Mouse (Mus musculus) liver, postnatal 0 days (tissue): Measurements from ENCODE around the gene Rnf207. TPM values are rescaled to one million over a fixed set of nuclear protein-coding genes. Genes with fewer than 3 reads are reported as not detected.

Source experiments
- ATAC-seq: fragments of 200-750 bp; cut with Nextera tagmentation; 2 replicates; pipeline ENCODE4 v1.8.0; 2017; ENCODE audit warnings: mild to moderate bottlenecking, moderate library complexity
- DNase-seq: peaks from one replicate; pipeline ENCODE4 v3.0.0-alpha.2; 2016
- H3K27ac ChIP-seq: fragments of 300-500 bp; sonication (generic); 2 replicates; pipeline ENCODE4 v1.5.1; 2014; ENCODE audit warnings: antibody characterized with exemption, moderate library complexity, mild to moderate bottlenecking, low read depth
- H3K27me3 ChIP-seq: fragments of 300-500 bp; sonication (generic); 2 replicates; pipeline ENCODE4 v1.6.1; 2014; ENCODE audit warnings: low read length, control low read depth, mixed read lengths; ENCODE audit not compliant: insufficient read depth
- H3K36me3 ChIP-seq: fragments of 300-500 bp; sonication (generic); replicated peaks from 2 replicates; pipeline ENCODE4 v1.6.1; 2014; ENCODE audit warnings: mild to moderate bottlenecking, control low read depth, low read length, moderate library complexity, mixed read lengths; ENCODE audit not compliant: insufficient read depth
- H3K4me1 ChIP-seq: fragments of 300-500 bp; sonication (generic); 2 replicates; pipeline ENCODE4 v1.6.1; 2014; ENCODE audit warnings: antibody characterized with exemption, mild to moderate bottlenecking, control low read depth; ENCODE audit not compliant: insufficient read depth
- H3K4me2 ChIP-seq: fragments of 300-500 bp; sonication (generic); 2 replicates; pipeline ENCODE4 v1.6.1; 2014; ENCODE audit warnings: low read depth, mild to moderate bottlenecking, low read length, moderate library complexity, mixed read lengths
- H3K4me3 ChIP-seq: fragments of 300-500 bp; sonication (generic); 2 replicates; pipeline ENCODE4 v1.5.1; 2014; ENCODE audit warnings: low read depth, low read length
- H3K9ac ChIP-seq: fragments of 300-500 bp; sonication (generic); replicated peaks from 2 replicates; pipeline ENCODE4 v1.6.1; 2014; ENCODE audit warnings: mild to moderate bottlenecking, moderate library complexity
- H3K9me3 ChIP-seq: fragments of 300-500 bp; sonication (generic); 2 replicates; pipeline ENCODE4 v1.6.1; 2016; ENCODE audit warnings: mild to moderate bottlenecking, control low read depth, low read length, mixed read lengths
- CTCF ChIP-seq: sonication (generic); IDR thresholded peaks from 2 replicates; pipeline ENCODE4 v1.5.1; 2016; ENCODE audit warnings: antibody characterized with exemption, low read depth
- EP300 ChIP-seq: IDR thresholded peaks from 2 replicates; pipeline ENCODE4 v1.6.1; 2016; ENCODE audit warnings: antibody characterized with exemption, low read depth, mild to moderate bottlenecking
- WGBS: fragments of 180-500 bp; shearing (Covaris S2); extraction: QIAGEN DNeasy Blood & Tissue Kit; methylation state at CpG from one replicate; pipeline ENCODE4 v1.1.7; 2014; ENCODE audit not compliant: insufficient replicate concordance; 5-methylcytosine and 5-hydroxymethylcytosine counted together
- polyA plus RNA-seq: library from polyadenylated mRNA; unstranded; fragments of >200 nt; fragmentation: Nextera tagmentation; extraction: Ambion mirVana; gene quantifications from 2 replicates; pipeline ENCODE4 v1.2.1, GENCODE M21; 2015

Rnf207 gene
- polyA plus RNA-seq, 1 experiment from 2014 or later: 0.13 TPM

GRCm38 (mm10) chr4:152277916-152278315 is 40.9 kb downstream of the Rnf207 start:
- no peak overlapping the region for H3K9ac ChIP-seq
- no peak overlapping the region for H3K27ac ChIP-seq
- no peak for DNase-seq
- H3K36me3 ChIP-seq: no peaks in the 10 kb centered on the region
- ATAC-seq: no peak
- TF ChIP-seq EP300 (no peak), CTCF (peak; percentile 24)
- WGBS: 62% methylated on average over 2 of the region's 2 CpGs
- H3K4me1 ChIP-seq: peaks cover 12% of the 10 kb centered on the region
- no peak overlapping the region for H3K4me2 ChIP-seq
- peaks cover 51% of the 10 kb centered on the region for H3K27me3 ChIP-seq
- no peak overlapping the region for H3K4me3 ChIP-seq
- no peaks in the 10 kb centered on the region for H3K9me3 ChIP-seq

GRCm38 (mm10) chr4:152276389-152277347 is 42.1 kb downstream of the Rnf207 start:
- peak; percentile 69 for TF ChIP-seq CTCF
- no peak for TF ChIP-seq EP300
- Histone ChIP-seq H3K9me3 (no peaks in the 10 kb centered on the region), H3K9ac (no peak overlapping the region), H3K4me1 (peaks cover 9% of the 10 kb centered on the region), H3K4me3 (no peak overlapping the region), H3K27ac (no peak overlapping the region), H3K27me3 (peaks cover 39% of the 10 kb centered on the region), H3K4me2 (no peak overlapping the region), H3K36me3 (no peaks in the 10 kb centered on the region)
- DNase-seq (no peak), ATAC-seq (no peak)
- 50% methylated on average over 10 of the region's 10 CpGs for WGBS

GRCm38 (mm10) chr4:152274681-152275131 is 44.1 kb downstream of the Rnf207 start:
- Histone ChIP-seq H3K4me2 (peak overlapping the region; percentile 70), H3K27me3 (peaks cover 31% of the 10 kb centered on the region), H3K36me3 (no peaks in the 10 kb centered on the region), H3K4me3 (peak overlapping the region; percentile 40), H3K9me3 (no peaks in the 10 kb centered on the region), H3K27ac (no peak overlapping the region), H3K9ac (peak overlapping the region; percentile 7; the same call in 1 of the 2 replicates), H3K4me1 (peaks cover 9% of the 10 kb centered on the region)
- TF ChIP-seq EP300 (no peak), CTCF (no peak)
- 6% methylated on average over 20 of the region's 20 CpGs for WGBS
- peak; percentile 43; the same call in 1 of the 2 replicates for ATAC-seq
- DNase-seq: no peak

- ATAC-seq: 0 out of 2 replicates have a peak, but pooled peaks have one; percentile 19
- Histone ChIP-seq H3K36me3 (no peaks in the 10 kb centered on the region), H3K4me2 (peak within 1 kb of the TSS; percentile 70), H3K4me1 (peaks cover 9% of the 10 kb centered on the region), H3K4me3 (peak within 1 kb of the TSS; percentile 40), H3K9ac (peak within 1 kb of the TSS; percentile 7; the same call in 1 of the 2 replicates), H3K27me3 (peaks cover 31% of the 10 kb centered on the region), H3K9me3 (no peaks in the 10 kb centered on the region), H3K27ac (0 out of 2 replicates have a peak within 1 kb of the TSS, but pooled peaks have one; percentile 16)
- no peak for DNase-seq
- TF ChIP-seq CTCF (no peak), EP300 (no peak)
- WGBS: 3% methylated on average over 29 of the region's 48 CpGs
Measured at GRCm38 (mm10) chr4:152273621-152274236, 45.1 kb downstream of the Rnf207 start, which contains the start of gene Gpr153. TSS of gene Gpr153 (plus strand) at chr4:152274232.

GRCm38 (mm10) chr4:152273191-152273590 is 45.6 kb downstream of the Rnf207 start:
- Histone ChIP-seq H3K4me3 (no peak overlapping the region), H3K27me3 (peaks cover 31% of the 10 kb centered on the region), H3K36me3 (no peaks in the 10 kb centered on the region), H3K4me2 (no peak overlapping the region), H3K27ac (no peak overlapping the region), H3K9me3 (no peaks in the 10 kb centered on the region), H3K4me1 (peaks cover 9% of the 10 kb centered on the region), H3K9ac (no peak overlapping the region)
- TF ChIP-seq EP300: no peak
- no peak for TF ChIP-seq CTCF
- ATAC-seq (no peak), DNase-seq (no peak)
- WGBS: 44% methylated on average over 3 of the region's 3 CpGs

GRCm38 (mm10) chr4:152272449-152273049 is 46.2 kb downstream of the Rnf207 start:
- WGBS: 45% methylated on average over 9 of the region's 9 CpGs
- Histone ChIP-seq H3K4me1 (peaks cover 9% of the 10 kb centered on the region), H3K9me3 (no peaks in the 10 kb centered on the region), H3K27me3 (peaks cover 31% of the 10 kb centered on the region), H3K36me3 (no peaks in the 10 kb centered on the region), H3K4me2 (no peak overlapping the region), H3K4me3 (no peak overlapping the region), H3K9ac (no peak overlapping the region), H3K27ac (no peak overlapping the region)
- peak; percentile 30; the same call in 1 of the 2 replicates for TF ChIP-seq CTCF
- TF ChIP-seq EP300: no peak
- no peak for DNase-seq
- ATAC-seq: no peak
